Mouse (Mus musculus) cerebellum, adult 11-12 months (tissue): ENCODE data around the gene BC049352.

Experiments
- DNase-seq: peaks from one replicate; pipeline ENCODE4 v3.0.0; 2022

The BC049352 gene

GRCm38 (mm10) chr9:45195468-45195867 is 13.7 kb downstream of the BC049352 start:
- no peak for DNase-seq

GRCm38 (mm10) chr9:45196125-45196830 is 14.5 kb downstream of the BC049352 start:
- DNase-seq: no peak

DNA sequence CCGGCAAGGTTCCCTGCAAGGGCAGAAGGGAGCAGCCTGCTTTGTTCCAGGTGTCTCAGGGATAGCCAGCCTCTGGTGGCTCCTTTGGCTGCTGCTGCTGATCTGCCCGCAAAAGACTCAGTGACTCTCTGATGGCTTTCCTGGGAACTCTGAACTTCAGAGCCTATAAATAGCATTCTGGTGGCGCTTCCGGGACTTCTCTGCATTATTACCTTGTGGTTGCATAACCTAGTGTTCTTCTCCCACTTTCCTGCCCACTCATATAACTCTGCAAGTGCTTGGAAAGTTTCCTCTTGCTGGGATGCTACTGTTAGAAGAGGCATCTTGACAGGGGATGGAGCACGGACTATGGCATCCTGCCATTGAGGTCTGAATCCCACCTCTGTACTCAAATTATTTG is 15.7 kb downstream of the BC049352 start:
- DNase-seq: no peak

DNA sequence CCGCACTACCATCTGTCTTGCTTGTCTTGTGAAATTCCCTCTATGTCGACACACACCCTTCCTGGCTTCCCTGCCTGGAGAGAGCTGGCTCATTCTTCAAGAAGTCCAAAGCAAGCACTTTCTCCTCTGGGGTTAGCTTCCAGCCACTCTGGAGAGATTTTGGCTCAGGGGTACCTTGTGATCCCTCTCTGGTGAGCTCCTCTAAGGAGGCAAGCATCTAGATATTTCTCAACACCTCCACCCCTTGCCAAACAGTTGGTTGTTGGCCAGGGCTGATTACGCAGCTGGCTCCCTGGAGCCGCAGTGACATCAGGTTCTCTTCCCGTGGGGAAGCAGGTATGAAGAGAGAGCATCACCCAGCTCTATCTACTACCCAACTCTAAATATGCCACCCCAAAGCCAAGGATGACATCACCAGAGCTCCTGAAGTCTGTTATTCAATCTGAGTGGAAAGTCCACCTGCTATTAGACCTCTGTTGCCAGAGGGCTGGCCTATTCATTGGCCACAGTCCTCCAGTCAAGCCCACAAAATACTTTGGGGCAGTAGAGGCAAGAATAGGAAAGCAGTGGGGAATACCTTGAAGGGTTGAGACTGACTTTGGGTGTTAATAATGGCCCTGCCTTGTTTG is 19.6 kb downstream of the BC049352 start:
- no peak for DNase-seq

- no peak for DNase-seq
Observed at GRCm38 (mm10) chr9:45202021-45202798, 20.4 kb downstream of the BC049352 start.

GRCm38 (mm10) chr9:45203797-45204410 is 22.1 kb downstream of the BC049352 start, which contains the start of gene Tmprss4:
Gene Tmprss4 (minus strand): TSS chr9:45204092.
- DNase-seq: no peak

DNA sequence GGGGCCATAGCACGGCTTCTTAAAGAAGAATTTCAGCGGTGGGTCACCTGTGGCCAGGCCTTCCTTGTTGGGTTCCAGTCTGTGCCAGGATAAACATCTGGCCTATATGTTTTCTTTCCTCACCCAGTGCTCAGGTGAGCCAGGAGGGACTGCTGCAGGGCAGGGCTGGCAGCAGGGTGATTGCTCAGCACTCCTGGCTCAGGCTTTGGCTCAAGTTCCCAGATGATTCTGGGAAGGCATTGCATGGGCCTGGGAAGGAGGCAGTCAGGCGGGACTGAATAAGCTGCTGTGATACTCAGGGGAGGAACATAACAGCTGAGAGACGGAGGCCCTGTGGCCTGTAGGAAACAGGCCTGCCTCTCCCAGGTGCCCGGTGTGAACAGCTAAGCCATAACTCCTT is 23.3 kb downstream of the BC049352 start:
- DNase-seq: no peak

DNA sequence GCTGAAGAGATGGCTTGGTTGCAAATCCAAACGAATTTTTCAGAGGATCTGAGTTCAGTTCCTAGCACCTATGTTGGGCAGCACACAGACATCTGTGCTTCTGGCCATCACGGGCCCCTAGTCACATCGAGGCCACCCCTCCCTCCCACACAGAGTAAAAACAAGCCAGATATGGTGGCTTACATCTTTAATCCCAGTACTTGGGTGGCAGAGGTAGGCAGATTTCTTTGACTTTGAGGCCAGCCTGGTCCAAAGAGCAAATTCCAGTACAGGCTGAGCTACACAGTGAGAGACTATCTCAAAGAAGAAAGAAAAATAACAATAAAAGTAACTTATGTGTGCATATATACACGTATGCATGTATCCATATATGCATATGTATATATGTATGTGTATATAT is 24.3 kb downstream of the BC049352 start:
- DNase-seq: no peak

GRCm38 (mm10) chr9:45207015-45207743 is 25.4 kb downstream of the BC049352 start:
- DNase-seq: no peak

DNA sequence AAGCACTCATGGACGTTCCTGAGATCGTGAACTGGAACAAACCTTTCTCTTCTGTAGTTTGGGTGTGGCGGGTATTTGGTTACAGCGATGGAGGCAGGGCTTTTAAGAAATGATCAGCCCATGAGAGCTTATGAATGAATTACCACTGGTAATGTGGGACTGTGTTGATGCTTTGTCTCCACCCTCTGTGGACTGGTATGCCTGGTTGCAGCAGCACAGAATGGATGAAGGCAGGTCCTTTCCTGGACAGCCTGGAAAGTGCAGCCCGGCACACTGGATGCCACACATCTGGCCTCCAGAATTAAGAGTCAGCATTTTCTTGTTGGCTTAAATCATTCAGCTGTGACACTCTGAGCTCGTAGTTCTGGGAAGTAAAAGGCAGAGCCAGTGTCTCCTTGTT is 30.2 kb downstream of the BC049352 start:
- DNase-seq: no peak

DNA sequence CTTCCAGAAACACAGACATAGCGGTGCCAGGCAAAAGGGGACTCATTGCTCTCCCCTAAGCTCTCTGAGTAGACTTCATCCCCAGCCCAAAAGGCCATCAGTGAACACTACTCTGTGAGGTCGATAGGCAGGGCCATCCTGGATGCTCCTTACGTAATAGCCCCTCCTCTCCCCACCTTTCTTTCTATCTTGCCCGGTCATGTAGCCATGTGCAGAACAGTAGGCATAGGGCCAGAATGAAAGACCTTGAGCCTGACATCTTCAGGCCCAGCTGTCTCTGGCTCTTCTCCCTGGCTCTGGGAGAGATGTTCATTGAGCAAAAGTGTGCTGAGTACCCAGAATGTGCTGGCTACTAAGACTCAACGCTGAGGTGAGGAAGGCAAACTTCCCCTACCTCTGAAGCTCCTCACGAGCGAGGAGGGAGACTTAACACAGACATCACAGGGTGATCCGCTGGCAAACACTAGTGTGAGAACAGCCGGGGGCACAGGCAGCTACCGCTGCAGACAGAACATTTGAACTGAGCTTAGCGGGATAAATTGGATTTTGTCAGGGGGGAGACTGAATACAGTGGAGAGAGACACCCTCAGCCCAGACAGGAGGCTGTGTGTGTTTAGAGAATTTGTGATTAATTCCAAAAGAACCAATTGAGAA is 33.8 kb downstream of the BC049352 start:
- peak; percentile 19 for DNase-seq

GRCm38 (mm10) chr9:45219644-45220043 is 37.8 kb downstream of the BC049352 start:
- DNase-seq: no peak

GRCm38 (mm10) chr9:45221567-45221966 is 39.8 kb downstream of the BC049352 start:
- DNase-seq: peak; percentile 83

DNA sequence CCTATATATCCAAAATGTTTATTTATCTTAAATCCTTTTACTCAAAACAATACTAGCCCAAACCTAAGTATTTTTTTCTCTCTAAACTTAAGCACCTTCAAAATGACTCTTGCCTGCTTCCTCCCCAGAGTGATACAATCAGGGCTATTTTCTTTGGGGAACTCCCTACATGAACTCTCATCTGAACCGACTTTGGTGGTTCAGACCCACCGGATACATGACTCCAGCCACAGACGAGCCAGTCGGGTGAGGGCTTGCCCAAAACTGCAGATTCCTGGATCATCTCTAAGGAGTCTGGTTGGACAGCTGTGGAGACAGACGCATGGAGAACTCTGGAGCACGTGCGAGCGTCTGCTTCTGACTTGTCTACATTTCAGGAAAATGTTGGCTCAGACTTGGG is 47.6 kb downstream of the BC049352 start:
- no peak for DNase-seq

GRCm38 (mm10) chr9:45235668-45236227 is 53.9 kb downstream of the BC049352 start:
- no peak for DNase-seq

DNA sequence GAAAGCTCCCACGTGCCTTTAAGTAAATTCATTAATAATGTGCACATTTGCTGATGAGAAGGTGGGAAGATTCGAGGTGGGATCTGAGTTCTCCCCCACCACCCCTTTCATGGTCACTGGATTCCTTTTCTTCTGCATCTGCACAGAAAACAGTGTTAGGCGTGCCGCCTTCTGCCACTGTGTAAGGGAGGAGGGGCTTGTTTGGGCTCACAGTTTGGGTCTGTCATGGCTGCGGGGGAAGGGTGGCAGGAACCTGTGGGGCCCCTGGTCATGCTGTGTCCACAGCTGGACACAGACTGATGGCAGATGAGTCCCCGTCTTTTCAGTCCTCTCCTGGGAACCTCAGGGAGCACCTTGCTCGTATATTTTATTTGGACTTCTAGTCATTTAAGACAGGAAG is 54.9 kb downstream of the BC049352 start:
- no peak for DNase-seq

- no peak for DNase-seq
Observed at GRCm38 (mm10) chr9:45241397-45241796, 59.6 kb downstream of the BC049352 start.

GRCm38 (mm10) chr9:45245432-45245831 is 63.6 kb downstream of the BC049352 start:
- DNase-seq: no peak

- DNase-seq: no peak
Observed at GRCm38 (mm10) chr9:45246060-45246459, 64.3 kb downstream of the BC049352 start.

- DNase-seq: no peak
Observed at GRCm38 (mm10) chr9:45247536-45247935, 65.7 kb downstream of the BC049352 start.

DNA sequence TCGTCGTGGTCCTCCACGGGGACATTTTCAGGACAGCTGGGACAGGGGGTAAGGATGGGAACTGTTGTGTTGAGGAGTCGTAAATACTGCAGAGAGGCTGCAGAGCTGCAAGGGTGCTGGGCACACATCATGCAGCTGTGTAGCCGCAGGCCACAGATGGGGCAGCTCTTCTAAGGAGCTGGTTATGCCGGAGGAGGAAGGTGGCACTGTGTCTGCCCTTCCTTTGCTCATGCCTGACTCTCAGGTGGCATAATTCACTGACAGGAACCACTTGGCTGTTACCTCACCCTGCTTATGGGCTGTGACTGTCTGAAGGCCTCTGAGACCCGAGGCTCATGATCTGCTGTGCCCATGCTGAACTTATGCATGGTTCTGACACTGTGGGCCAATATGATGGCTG is 68.5 kb downstream of the BC049352 start:
- DNase-seq: no peak

DNA sequence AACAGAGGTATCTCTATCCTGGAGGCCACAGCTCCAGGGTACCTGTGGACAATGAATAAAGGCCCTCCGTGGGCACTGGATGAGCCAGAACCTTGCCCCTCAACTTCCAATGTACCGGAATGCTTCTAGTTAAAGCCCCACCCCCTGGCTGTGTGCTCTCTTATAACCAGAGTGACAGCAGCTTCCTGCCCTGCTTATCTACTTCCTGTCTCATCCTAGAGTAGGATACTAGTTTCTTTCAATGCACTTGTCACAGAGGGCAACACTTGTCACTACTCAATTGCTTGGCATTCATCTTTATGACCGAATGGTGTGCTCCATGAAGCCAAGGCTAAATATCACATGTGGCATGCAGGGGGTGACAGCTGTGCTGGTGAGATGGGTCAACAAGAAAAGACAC is 69.5 kb downstream of the BC049352 start:
- no peak for DNase-seq
